Mouse (Mus musculus) urinary bladder, postnatal 4 days (tissue): Measurements from ENCODE around the gene Gmds.

Experiments
- DNase-seq, 2 experiments: peaks; one replicate each; pipeline ENCODE4 v3.0.0; 2021 to 2022; ENCODE audit warnings: low spot score in 2 of 2

Gene Gmds

DNA sequence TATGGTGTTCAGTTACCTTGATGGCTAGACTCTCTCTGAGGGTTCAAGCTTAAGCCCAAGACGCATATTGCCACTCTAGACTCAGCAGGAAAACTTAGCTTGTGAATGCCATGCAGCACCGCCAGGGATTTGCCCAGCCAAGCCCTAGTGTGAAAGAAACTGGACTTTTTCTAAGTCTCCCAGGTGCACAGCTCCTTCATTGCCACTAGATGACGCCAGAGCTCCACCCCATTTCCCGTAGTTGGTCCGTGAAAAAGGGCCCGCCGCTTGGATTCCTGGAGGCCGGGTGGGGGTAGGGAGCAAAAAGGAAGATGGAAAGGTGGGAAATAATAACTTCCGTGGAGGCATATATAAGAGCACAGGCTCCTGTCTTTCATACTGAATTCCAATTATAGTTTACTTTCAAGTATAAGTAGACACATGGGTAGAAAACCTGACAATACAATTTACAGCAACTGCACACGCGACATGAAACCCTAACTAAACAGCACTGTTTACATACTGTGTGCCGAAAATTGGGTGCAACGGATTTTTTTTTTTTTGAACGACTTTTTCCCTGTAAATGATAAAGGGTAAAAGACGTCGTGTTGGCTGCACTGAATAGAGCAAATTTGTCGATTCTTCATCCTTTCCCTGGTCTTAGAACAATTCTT is 545.9 kb downstream of the Gmds start:
- DNase-seq, result no peak

DNA sequence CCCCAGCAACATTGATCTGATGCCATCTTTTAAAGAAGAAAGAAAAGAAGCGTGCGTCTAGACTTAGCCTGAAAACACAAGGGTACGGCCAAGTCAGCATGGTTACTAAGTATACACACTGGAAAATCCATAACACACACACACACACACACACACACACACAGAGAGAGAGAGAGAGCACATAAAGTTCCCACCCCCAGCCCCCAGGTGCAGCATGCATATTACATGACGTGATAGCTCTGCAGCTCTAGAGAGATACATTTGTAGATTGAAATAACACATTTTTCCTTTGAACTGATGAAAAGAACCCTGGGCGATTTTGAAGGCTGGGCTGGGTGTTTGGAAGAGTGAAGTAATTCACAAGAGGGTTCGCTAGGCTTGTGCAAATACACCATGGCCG is 553.8 kb downstream of the Gmds start:
- no peak for DNase-seq

DNA sequence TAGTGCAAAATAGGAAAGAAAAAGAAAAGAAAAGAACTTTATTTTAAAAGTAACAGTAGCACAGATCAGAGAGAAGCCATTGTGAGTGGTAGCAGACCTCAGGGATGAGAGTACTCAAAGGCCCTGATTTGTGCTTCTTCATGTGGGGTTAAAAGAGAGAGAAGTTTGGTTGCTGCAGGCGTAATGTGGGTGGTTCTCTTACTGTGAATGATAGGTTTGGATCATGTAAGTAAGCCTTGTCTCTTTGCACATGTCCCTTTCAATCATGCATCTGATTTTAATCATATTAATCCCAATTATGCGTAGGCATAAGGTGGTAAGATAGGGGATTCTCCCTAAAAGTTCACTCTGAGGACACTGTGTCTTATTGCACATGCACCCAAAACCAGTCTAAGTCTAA is 556.5 kb downstream of the Gmds start:
- DNase-seq, result no peak

DNA sequence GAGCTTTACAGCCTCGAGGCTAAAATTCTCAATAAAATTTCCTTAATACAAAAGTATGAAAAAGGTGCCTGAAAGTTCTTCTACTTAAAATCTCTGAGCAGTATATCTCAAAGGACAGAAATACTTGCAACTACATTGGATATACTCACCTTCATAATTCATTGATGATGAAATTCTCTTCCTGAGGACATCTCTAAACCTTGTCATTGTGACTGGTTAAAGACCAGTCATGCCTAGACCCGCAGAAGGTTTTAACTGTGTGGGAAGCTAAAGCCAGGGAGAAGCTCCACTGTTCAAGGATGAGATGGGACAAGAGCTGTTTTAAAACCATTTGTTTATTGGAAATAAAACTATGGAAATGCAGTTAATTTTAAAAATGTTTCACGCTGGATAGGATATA is 558.2 kb downstream of the Gmds start:
- no peak for DNase-seq

DNA sequence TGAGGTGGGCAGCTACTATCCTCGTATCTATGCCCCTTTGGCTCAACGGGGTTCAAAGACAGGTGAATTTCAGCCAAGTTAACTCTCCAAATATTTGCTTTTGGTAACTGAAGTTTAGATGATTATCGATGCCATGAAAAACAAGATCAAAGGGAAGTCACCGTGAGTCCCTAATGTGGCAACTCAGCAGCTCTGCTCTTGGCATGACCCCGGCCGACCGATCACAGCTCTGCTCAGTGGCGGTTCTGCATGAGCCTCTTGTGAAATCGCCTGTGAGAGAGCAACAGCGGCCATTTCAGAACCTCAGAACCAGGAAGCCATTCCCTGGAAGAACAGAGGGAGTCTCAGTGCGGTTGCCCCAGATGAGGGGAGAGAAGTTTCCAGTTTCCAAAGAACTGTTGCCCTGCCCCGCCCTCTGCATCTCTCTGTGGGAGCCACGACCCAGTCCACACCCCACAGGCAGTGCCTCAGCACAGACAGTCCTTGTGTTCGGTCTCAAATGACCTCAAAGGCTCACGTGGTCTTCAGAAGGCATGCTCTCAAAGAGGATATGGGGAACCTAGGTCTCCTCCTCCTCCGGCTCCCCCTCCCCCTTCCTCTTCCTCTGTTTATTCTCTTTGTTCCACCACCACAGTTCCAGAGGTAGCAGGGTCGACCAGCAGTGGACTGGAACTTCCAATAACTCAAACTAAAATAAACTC is 559.1 kb downstream of the Gmds start:
- no peak for DNase-seq

DNA sequence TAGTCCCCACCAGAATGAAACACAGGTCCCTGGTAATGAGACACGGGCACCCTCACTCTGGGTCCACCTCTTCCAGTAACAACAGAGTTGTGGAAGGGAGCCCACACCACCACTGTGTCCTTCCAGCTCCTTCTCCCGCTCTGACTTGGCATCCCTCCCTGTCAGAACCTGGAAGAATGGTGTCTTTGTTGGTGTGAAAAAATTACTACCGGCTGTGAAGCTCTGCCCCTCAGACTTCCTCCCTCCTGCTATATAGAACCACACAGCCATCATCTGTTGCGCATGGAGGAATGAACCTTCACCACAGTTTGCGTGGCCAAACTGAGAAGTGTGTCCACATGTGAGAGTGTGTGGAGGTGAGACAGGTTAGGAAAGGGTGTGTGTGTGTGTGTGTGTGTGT is 562.8 kb downstream of the Gmds start:
- DNase-seq, result no peak

DNA sequence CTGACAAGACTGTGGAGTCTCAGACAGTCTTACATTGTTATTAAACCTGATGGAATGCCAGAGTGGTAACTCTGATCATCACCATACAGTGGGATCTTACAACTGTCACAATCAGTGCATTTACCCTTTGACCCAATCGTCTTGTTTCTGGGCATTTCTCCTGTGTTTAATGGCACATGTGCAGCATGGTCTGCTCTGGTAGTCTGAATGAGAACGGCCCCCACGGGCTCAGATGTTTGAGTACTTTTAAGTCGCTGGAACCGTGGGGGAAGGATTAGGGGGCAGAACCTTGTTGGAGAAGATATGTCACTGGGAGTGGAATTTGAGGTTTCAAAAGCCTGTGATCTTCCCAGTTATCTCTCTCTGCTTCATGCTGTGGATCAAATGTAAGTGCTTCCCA is 565.7 kb downstream of the Gmds start:
- no peak for DNase-seq
